15 mouse cellular contexts compared by ENCODE assay signal in the genomic region with DNA sequence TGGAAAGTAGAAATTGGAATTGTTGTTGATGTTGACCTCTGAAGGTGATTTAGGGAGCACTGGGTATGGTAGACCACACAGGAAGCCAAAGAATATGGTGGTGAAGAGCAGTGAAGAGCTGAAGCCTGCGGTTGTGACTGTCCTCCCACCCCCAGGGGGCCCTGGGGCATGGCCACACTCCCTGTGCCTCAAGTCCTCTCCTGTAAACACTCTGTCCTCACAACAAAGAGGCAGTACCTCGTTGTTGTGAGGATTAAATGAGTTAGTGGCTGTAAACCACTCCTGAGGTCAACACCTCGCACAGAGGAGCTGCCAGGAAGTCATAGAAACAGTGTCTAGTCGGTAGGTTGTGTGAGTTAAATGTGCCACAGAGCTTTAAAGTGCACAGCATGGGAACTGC.
DNase-seq lines count a peak whose midpoint lies in the region; ATAC-seq and TF ChIP-seq lines count a peak whose summit lies in the region.
"Had no signal": no experiment of that assay in that cellular context is flagged by ENCODE, and none has a peak within 500 bp of the region (broad histone marks: within the 10 kb centered on the region; RNA-seq: fewer than 3 reads in every experiment).

No protein-coding gene starts in this region.

- no peak overlapping the region for H3K9ac ChIP-seq in heart, embryonic 13.5 days
- H3K9ac ChIP-seq: embryonic facial prominence, embryonic 12.5 days; forebrain, embryonic 13.5 days; intestine, embryonic 15.5 days; midbrain, embryonic 13.5 days had no signal

- no peaks in the 10 kb centered on the region for H3K27me3 ChIP-seq in heart, embryonic 13.5 days (replicated peaks)
- no peaks in the 10 kb centered on the region for H3K27me3 ChIP-seq in spleen, adult 2 months (ENCODE audit: control insufficient read depth, insufficient read depth, low read length)
- H3K27me3 ChIP-seq: embryonic facial prominence, embryonic 12.5 days; forebrain, embryonic 13.5 days; intestine, embryonic 15.5 days; midbrain, embryonic 13.5 days had no signal

- ATAC-seq in heart, embryonic 13.5 days (ENCODE audit: extremely low read depth, insufficient number of reproducible peaks, low FRiP score, low TSS enrichment) = no peak
- ATAC-seq: forebrain, embryonic 13.5 days; midbrain, embryonic 13.5 days had no signal

- H3K4me1 ChIP-seq in heart, embryonic 13.5 days = peaks cover 59% of the 10 kb centered on the region
- H3K4me1 ChIP-seq in spleen, adult 2 months (ENCODE audit: control insufficient read depth, insufficient read depth, insufficient read length) = peaks cover 24% of the 10 kb centered on the region; the same call in 1 of the 2 replicates
- H3K4me1 ChIP-seq: forebrain, embryonic 13.5 days had no signal

- no peak overlapping the region for H3K4me3 ChIP-seq in heart, embryonic 13.5 days
- no peak overlapping the region for H3K4me3 ChIP-seq in spleen, adult 2 months (ENCODE audit: extremely low read depth, insufficient read depth, insufficient read length)
- H3K4me3 ChIP-seq: embryonic facial prominence, embryonic 12.5 days; forebrain, embryonic 13.5 days; intestine, embryonic 15.5 days; midbrain, embryonic 13.5 days had no signal

- 51% methylated on average over 4 of the region's 4 CpGs for WGBS in heart, embryonic 13.5 days
- WGBS in spleen, adult 2 months = 11% methylated on average over 4 of the region's 4 CpGs

- H3K27ac ChIP-seq in heart, embryonic 13.5 days (replicated peaks) = 0 out of 2 replicates have a peak overlapping the region, but pooled peaks have one; percentile 36
- H3K27ac ChIP-seq in spleen, adult 2 months (ENCODE audit: insufficient read depth, low read length) = peak overlapping the region; percentile 83
- H3K27ac ChIP-seq: embryonic facial prominence, embryonic 12.5 days; forebrain, embryonic 13.5 days; intestine, embryonic 15.5 days; midbrain, embryonic 13.5 days had no signal

- H3K9me3 ChIP-seq in heart, embryonic 13.5 days = 0 out of 2 replicates have a peak, but pooled peaks cover 3% of the 10 kb centered on the region
- H3K9me3 ChIP-seq: embryonic facial prominence, embryonic 12.5 days; forebrain, embryonic 13.5 days; intestine, embryonic 15.5 days had no signal

- no peaks in the 10 kb centered on the region for H3K36me3 ChIP-seq in heart, embryonic 13.5 days
- H3K36me3 ChIP-seq in spleen, adult 2 months (ENCODE audit: control insufficient read depth, insufficient read depth, low read length) = no peaks in the 10 kb centered on the region
- H3K36me3 ChIP-seq: embryonic facial prominence, embryonic 12.5 days; intestine, embryonic 15.5 days; midbrain, embryonic 13.5 days had no signal

- DNase-seq in heart, adult 9 months (ENCODE audit: low spot score in 2 of 2) = no peak
- DNase-seq in spleen, adult 2 months (ENCODE audit: low read depth in 1 of 2, low spot score in 2 of 2) = peak in 1 of 2 experiments; percentile 33
- no peak for DNase-seq in spleen, postnatal 10 days (ENCODE audit: low spot score in 2 of 2)
- peak; percentile 64 for DNase-seq in induced T-regulatory cell, adult 2 months (ENCODE audit: low read depth)
- peak; percentile 38 for DNase-seq in thymus, postnatal 25 days
- no peak for DNase-seq in lung, postnatal 14 days
- no peak for DNase-seq in frontal cortex, postnatal 14 days (ENCODE audit: low spot score in 2 of 2)
- DNase-seq: cerebellum, adult 2 months; layer of hippocampus, adult 9-11 months; lung, adult 2 months had no signal

- H3K4me2 ChIP-seq in heart, embryonic 13.5 days = no peak overlapping the region
- H3K4me2 ChIP-seq: embryonic facial prominence, embryonic 12.5 days; forebrain, embryonic 13.5 days; intestine, embryonic 15.5 days; midbrain, embryonic 13.5 days had no signal

- no peak; the same call in 1 of the 2 replicates for TF ChIP-seq CTCF in spleen, adult 2 months (IDR thresholded peaks at IDR 0.05; ENCODE audit: extremely low read depth, insufficient read depth, insufficient read length, insufficient replicate concordance)

- TF ChIP-seq POLR2A in spleen, adult 2 months (IDR thresholded peaks at IDR 0.05; ENCODE audit: low read depth, low read length) = no peak

Comparison
In these comparisons a context has a peak if more than half of its experiments do, and no peak if none do; other contexts are left out.
1. DNase-seq: peak in induced T-regulatory cell, adult 2 months (single experiment) and thymus, postnatal 25 days (single experiment); none in heart, adult 9 months (0 of 2), spleen, postnatal 10 days (0 of 2), lung, postnatal 14 days (single experiment) and frontal cortex, postnatal 14 days (0 of 2).